11 mouse cellular contexts compared by ENCODE assay signal in the genomic region with DNA sequence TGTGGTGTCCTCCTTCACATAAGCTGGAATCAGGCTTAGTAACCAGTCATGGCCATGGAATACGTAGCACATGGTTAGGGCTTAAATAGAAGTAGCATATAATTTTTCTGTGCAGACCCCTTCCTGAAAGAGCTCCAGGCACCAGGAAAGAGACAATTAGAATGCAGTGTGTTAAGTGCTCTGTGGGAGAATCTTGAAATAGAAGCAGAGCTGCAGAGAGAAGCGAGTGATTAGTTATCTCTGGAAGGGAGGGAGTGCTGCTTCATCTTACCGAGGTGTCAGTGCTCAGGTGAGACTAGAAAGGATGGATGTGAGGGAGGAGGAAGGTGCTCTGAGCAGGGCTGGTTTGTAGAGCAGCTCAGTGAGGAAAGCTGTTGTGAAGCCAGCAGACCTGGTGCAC.
"Had no signal": no experiment of that assay in that cellular context is flagged by ENCODE, and none has a peak within 500 bp of the region (broad histone marks: within the 10 kb centered on the region; RNA-seq: fewer than 3 reads in every experiment).

No protein-coding gene starts in this region.

- H3K9me3 ChIP-seq: kidney, embryonic 15.5 days; limb, embryonic 13.5 days; midbrain, embryonic 12.5 days; neural tube, embryonic 13.5 days had no signal

- H3K36me3 ChIP-seq: kidney, embryonic 15.5 days; limb, embryonic 13.5 days; midbrain, embryonic 12.5 days; neural tube, embryonic 13.5 days had no signal

- H3K27me3 ChIP-seq: midbrain, embryonic 12.5 days; neural tube, embryonic 13.5 days had no signal

- DNase-seq: kidney, adult 18-20 months; kidney, postnatal 14 days; lung, adult 18-20 months; retina, postnatal 1 day; thymus, postnatal 4 days had no signal

- H3K4me3 ChIP-seq: kidney, embryonic 15.5 days; limb, embryonic 13.5 days; midbrain, embryonic 12.5 days; neural tube, embryonic 13.5 days had no signal

- ATAC-seq: midbrain, embryonic 16.5 days had no signal

- H3K9ac ChIP-seq: kidney, embryonic 15.5 days; limb, embryonic 13.5 days; liver, embryonic 14.5 days; midbrain, embryonic 12.5 days; neural tube, embryonic 13.5 days had no signal

- H3K4me1 ChIP-seq: midbrain, embryonic 12.5 days had no signal

- H3K4me2 ChIP-seq: kidney, embryonic 15.5 days; limb, embryonic 13.5 days; midbrain, embryonic 12.5 days; neural tube, embryonic 13.5 days had no signal

- H3K27ac ChIP-seq: limb, embryonic 13.5 days; liver, embryonic 14.5 days; midbrain, embryonic 12.5 days; neural tube, embryonic 13.5 days had no signal
